Mouse (Mus musculus) cerebellum, adult 9-10 months (tissue): ENCODE data around the gene Gkn1.

Source experiments
- DNase-seq: peaks from one replicate; pipeline ENCODE4 v3.0.0; 2022

The Gkn1 gene

GRCm38 (mm10) chr6:87318651-87319050 is 32.1 kb downstream of the Gkn1 start:
- no peak for DNase-seq

DNA sequence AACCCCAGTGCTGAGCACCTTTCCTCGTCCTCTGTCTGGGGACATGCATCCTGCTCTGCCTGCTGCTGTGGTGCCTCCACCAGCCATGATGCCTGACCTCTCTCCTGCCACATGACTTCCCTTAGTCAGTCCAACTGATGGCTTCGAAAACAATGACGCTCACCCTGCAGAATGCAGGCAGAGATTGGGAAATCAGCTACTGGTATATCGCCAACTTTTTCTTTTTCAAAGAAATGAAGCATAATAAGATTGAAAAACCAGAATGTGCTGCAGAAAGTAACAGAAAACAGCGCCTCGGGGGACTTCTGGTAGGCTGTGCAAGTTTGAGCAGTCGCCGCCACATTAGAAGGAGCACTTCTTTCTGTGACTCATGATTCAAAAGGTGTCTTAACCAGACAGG is 33.8 kb downstream of the Gkn1 start:
- DNase-seq: no peak

DNA sequence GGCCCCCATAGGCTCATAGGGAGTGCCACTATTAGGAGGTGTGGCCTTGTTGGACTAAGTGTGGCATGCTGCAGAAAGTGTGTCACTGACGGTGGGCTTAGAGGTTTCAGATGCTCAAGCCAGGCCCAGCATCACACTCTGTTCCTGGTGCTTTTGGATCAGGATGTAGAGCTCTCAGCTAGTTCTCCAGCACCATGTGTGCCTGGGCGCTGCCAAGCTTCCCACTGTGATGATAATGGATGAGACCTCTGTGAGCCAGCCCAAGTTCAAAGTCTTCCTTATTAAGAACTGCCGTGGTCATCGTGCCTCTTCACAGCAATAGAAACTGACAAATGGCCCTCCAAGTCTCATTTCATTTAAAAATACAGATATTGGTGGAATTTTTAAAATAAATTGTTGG is 38.0 kb downstream of the Gkn1 start:
- DNase-seq: no peak

GRCm38 (mm10) chr6:87304486-87304885 is 46.3 kb downstream of the Gkn1 start:
- DNase-seq: no peak

GRCm38 (mm10) chr6:87302746-87303145 is 48.0 kb downstream of the Gkn1 start:
- no peak for DNase-seq

DNA sequence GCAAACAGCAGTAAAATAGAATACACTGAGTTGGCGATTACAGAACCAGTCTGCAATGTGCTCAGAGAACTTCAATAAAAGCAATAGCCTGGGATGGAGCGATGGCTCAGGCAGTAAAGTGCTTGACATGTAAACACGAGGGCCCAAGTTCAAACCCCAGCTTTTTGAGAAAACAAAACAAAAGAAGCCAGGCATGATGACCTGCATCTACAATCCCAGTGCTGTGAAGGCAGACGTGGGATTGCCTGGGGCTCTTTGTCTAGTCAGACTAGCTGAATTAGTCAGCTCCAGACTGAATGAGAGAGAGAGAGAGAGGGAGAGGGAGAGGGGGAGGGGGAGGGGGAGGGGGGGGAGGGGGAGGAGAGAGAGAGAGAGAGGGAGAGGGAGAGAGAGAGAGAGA is 48.8 kb downstream of the Gkn1 start:
- no peak for DNase-seq
